Mouse (Mus musculus) thymus, postnatal 0 days (tissue): Measurements from ENCODE around the gene Cops3. TPM values are rescaled to one million over a fixed set of nuclear protein-coding genes. Genes with fewer than 3 reads are reported as not detected.

Experiments used
- DNase-seq: peaks from one replicate; pipeline ENCODE4 v3.0.0-alpha.2; 2015; ENCODE audit warnings: low spot score
- polyA plus RNA-seq: library from polyadenylated mRNA; unstranded; fragments of >200 nt; fragmentation: Nextera tagmentation; extraction: Ambion mirVana; gene quantifications from 2 replicates; pipeline ENCODE4 v1.2.1, GENCODE M21; 2015

The Cops3 gene
- polyA plus RNA-seq, 1 experiment from 2014 or later = 195 TPM

GRCm38 (mm10) chr11:59778874-59779223, 60.8 kb downstream of the Cops3 start:
- DNase-seq = no peak

- DNase-seq = peak; percentile 89
These were observed 61.3 kb downstream of the Cops3 start for GRCm38 (mm10) chr11:59778181-59778873.

GRCm38 (mm10) chr11:59777259-59777658, 62.4 kb downstream of the Cops3 start:
- no peak for DNase-seq

GRCm38 (mm10) chr11:59775435-59776148, 64.0 kb downstream of the Cops3 start:
- DNase-seq = no peak

- no peak for DNase-seq
These were observed 65.1 kb downstream of the Cops3 start for GRCm38 (mm10) chr11:59774522-59774921.

GRCm38 (mm10) chr11:59772902-59773301, 66.7 kb downstream of the Cops3 start:
- no peak for DNase-seq

GRCm38 (mm10) chr11:59772291-59772690, 67.3 kb downstream of the Cops3 start:
- DNase-seq = no peak

- no peak for DNase-seq
These were observed 68.9 kb downstream of the Cops3 start for GRCm38 (mm10) chr11:59770753-59771152.

- DNase-seq = no peak
These were observed 69.9 kb downstream of the Cops3 start for GRCm38 (mm10) chr11:59769738-59770137.

GRCm38 (mm10) chr11:59769307-59769706, 70.3 kb downstream of the Cops3 start:
- DNase-seq = no peak

Other genes starting within 250 kb of the Cops3 start
- not detected in 2 replicates for gene Olfr223, start 246.5 kb downstream of the Cops3 start, polyA plus RNA-seq
- gene Mprip, start 178.5 kb downstream of the Cops3 start, polyA plus RNA-seq = 46.7 and 55.6 TPM in 2 replicates
- 1.4 and 1.6 TPM in 2 replicates for gene Pld6, start 52.2 kb downstream of the Cops3 start, polyA plus RNA-seq
- 31.4 and 32.2 TPM in 2 replicates for gene Flcn, start 29.8 kb downstream of the Cops3 start, polyA plus RNA-seq
- gene Nt5m, start 391 bp downstream of the Cops3 start, polyA plus RNA-seq = 31.2 and 33.2 TPM in 2 replicates
- 38.1 and 38.6 TPM in 2 replicates for gene Med9, start 108.4 kb upstream of the Cops3 start, polyA plus RNA-seq
- 1.6 and 2.1 TPM in 2 replicates for gene Rasd1, start 125.1 kb upstream of the Cops3 start, polyA plus RNA-seq
- gene Pemt, start 206.7 kb upstream of the Cops3 start, polyA plus RNA-seq = 7.0 and 9.2 TPM in 2 replicates